Mouse (Mus musculus): Measurements from ENCODE around the gene Fbxo30. TPM values are rescaled to one million over a fixed set of nuclear protein-coding genes. Genes with fewer than 3 reads are reported as not detected.
"Not testable (repeated sequence)": the region's sequence is repeated elsewhere in the genome, so short reads cannot be mapped to it uniquely, and the experiment has no call there.

Fbxo30 gene
- total RNA-seq (2022), result 10 to 100 TPM; 21.6 to 28.6 (median 24.9) TPM

GRCm38 (mm10) chr10:11280578-11281463 is at the start of gene Fbxo30:
Gene Fbxo30 (plus strand): TSS chr10:11281330.
- DNase-seq (ENCODE audit: low spot score), result peak; percentile 93

GRCm38 (mm10) chr10:11233208-11233607 is 47.9 kb upstream of the Fbxo30 start:
- no peak for DNase-seq (ENCODE audit: low spot score)

- DNase-seq (ENCODE audit: low spot score), result not testable (repeated sequence)
Measured at GRCm38 (mm10) chr10:11242988-11243387, 38.1 kb upstream of the Fbxo30 start.

GRCm38 (mm10) chr10:11248210-11248609 is 32.9 kb upstream of the Fbxo30 start:
- no peak for DNase-seq (ENCODE audit: low spot score)

- DNase-seq (ENCODE audit: low spot score), result no peak
Measured at GRCm38 (mm10) chr10:11250247-11250997, 30.7 kb upstream of the Fbxo30 start.

GRCm38 (mm10) chr10:11253581-11253980 is 27.5 kb upstream of the Fbxo30 start:
- not testable (repeated sequence) for DNase-seq (ENCODE audit: low spot score)

GRCm38 (mm10) chr10:11260119-11260518 is 21.0 kb upstream of the Fbxo30 start:
- no peak for DNase-seq (ENCODE audit: low spot score)

- not testable (repeated sequence) for DNase-seq (ENCODE audit: low spot score)
Measured at GRCm38 (mm10) chr10:11262292-11262691, 18.8 kb upstream of the Fbxo30 start.

GRCm38 (mm10) chr10:11263795-11264194 is 17.3 kb upstream of the Fbxo30 start:
- not testable (repeated sequence) for DNase-seq (ENCODE audit: low spot score)

- no peak for DNase-seq (ENCODE audit: low spot score)
Measured at GRCm38 (mm10) chr10:11269165-11269564, 12.0 kb upstream of the Fbxo30 start.

- DNase-seq (ENCODE audit: low spot score), result peak; percentile 27
Measured at GRCm38 (mm10) chr10:11274431-11274830, 6.7 kb upstream of the Fbxo30 start.

GRCm38 (mm10) chr10:11280235-11280577 is 924 bp upstream of the Fbxo30 start:
- no peak for DNase-seq (ENCODE audit: low spot score)

GRCm38 (mm10) chr10:11281498-11282305 is 572 bp downstream of the Fbxo30 start:
- peak; percentile 21 for DNase-seq (ENCODE audit: low spot score)

GRCm38 (mm10) chr10:11282306-11282631 is 1.1 kb downstream of the Fbxo30 start:
- peak; percentile 16 for DNase-seq (ENCODE audit: low spot score)

GRCm38 (mm10) chr10:11298418-11298817 is 17.3 kb downstream of the Fbxo30 start:
- DNase-seq (ENCODE audit: low spot score), result no peak

GRCm38 (mm10) chr10:11305365-11306053 is 24.4 kb downstream of the Fbxo30 start:
- no peak for DNase-seq (ENCODE audit: low spot score)

- DNase-seq (ENCODE audit: low spot score), result no peak
Measured at GRCm38 (mm10) chr10:11306054-11306367, 24.9 kb downstream of the Fbxo30 start.

GRCm38 (mm10) chr10:11309866-11310265 is 28.7 kb downstream of the Fbxo30 start:
- no peak for DNase-seq (ENCODE audit: low spot score)

GRCm38 (mm10) chr10:11310481-11310880 is 29.4 kb downstream of the Fbxo30 start:
- DNase-seq (ENCODE audit: low spot score), result no peak

GRCm38 (mm10) chr10:11317856-11318454 is 36.8 kb downstream of the Fbxo30 start:
- DNase-seq (ENCODE audit: low spot score), result not testable (repeated sequence)

GRCm38 (mm10) chr10:11319446-11319970 is 38.4 kb downstream of the Fbxo30 start:
- DNase-seq (ENCODE audit: low spot score), result no peak

All from heart, adult 8-10 months (tissue).